Mouse (Mus musculus) lung, adult 18-20 months (tissue): ENCODE data around the gene Lrrc17.
"Not testable (repeated sequence)": the region's sequence is repeated elsewhere in the genome, so short reads cannot be mapped to it uniquely, and the experiment has no call there.

ENCODE experiments used
- DNase-seq, 2 experiments: peaks; one replicate each; pipeline ENCODE4 v3.0.0; 2022; ENCODE audit warnings: mixed read lengths in 2 of 2

Gene Lrrc17

GRCm38 (mm10) chr5:21608311-21609304, 65.2 kb downstream of the Lrrc17 start:
- no peak for DNase-seq

DNA sequence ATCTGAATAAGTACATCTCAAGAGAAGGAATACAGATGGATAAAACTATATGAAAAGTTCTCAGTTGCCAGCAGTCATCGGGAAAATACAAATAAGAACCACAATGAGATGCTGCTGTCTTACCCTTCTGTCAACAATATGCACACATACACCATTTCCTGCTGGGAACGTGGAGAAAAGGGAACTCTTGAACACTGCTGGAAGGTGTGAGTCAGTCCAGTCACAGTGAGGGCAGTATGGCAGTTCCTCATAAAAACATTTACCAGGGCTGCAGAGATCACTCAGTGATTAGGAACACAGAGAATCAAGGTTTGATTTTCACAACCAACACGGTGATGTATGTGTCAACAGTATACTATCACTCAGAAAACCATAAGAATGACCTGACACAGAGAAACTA, 67.6 kb downstream of the Lrrc17 start:
- no peak for DNase-seq

DNA sequence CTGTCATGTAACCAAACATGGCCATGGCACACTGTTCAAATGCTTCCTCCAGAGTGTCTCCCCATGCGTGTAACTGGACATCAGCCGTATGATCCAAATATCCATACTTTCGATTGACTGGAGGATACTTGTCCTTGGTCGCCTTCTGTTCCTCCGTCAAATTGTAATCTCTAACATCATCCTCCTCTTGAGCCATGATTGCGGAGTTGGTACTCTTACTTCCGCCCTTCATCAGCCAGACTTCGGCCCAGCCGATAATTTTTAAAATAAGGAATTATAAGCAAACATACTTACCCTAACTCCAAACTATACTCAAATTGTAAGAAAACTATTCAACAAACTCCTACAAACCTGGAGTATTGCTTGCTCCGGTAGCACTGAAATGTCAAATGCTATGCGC, 70.9 kb downstream of the Lrrc17 start:
- DNase-seq, result not testable (repeated sequence)

DNA sequence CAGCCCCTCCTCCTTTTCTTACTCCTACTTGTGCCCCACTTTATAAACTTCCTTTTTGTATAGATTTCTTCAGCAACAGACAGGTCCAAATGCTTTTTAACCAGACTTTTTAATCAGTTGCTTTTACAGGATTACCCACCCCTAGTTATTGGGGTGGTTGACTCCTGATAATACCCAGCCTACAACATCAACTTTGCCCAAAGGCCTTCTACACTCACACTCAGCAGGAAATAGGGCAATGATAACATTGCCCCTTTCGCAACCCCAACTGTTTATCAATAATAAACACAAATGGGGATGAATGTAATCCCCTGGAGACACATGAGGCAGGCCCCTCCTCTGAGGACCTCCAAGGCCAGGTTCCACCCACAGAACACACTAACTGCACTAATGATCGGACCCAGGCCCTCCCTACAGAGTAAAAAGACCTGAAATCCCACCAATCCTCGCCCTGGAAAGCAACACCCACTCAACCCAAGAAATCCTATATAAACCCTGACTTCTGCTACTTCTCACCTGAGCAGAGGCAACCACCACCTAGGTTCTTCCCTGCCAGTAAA, 73.2 kb downstream of the Lrrc17 start:
- DNase-seq, result no peak
